Mouse (Mus musculus): Measurements from ENCODE around the gene Myh2. TPM values are rescaled to one million over a fixed set of nuclear protein-coding genes. Genes with fewer than 3 reads are reported as not detected.

The Myh2 gene
- polyA plus RNA-seq, 1 experiment from 2014 or later: not detected

- Histone ChIP-seq H3K36me3 (ENCODE audit: control insufficient read depth, insufficient read depth) (no peaks in the 10 kb centered on the region), H3K27me3 (ENCODE audit: control insufficient read depth, insufficient read depth, low read depth, low read length) (no peaks in the 10 kb centered on the region), H3K4me1 (ENCODE audit: control insufficient read depth, low read depth, low read length) (no peaks in the 10 kb centered on the region), H3K4me3 (ENCODE audit: low read depth, low read length) (no peak overlapping the region), H3K27ac (ENCODE audit: low read length) (no peak overlapping the region), H3K9me3 (replicated peaks; ENCODE audit: control insufficient read depth, low read length) (no peaks in the 10 kb centered on the region), H3K9ac (ENCODE audit: low read depth, low read length) (no peak overlapping the region), H3K4me2 (ENCODE audit: low read depth, low read length) (no peak overlapping the region)
- 50% methylated on average over 3 of the region's 3 CpGs for WGBS (ENCODE audit: insufficient replicate concordance)
- ATAC-seq (ENCODE audit: low read depth): no peak
These were observed 33.9 kb downstream of the Myh2 start for GRCm38 (mm10) chr11:67204766-67205165.

GRCm38 (mm10) chr11:67221803-67222202 lies 51.0 kb downstream of the Myh2 start:
- Histone ChIP-seq H3K9me3 (replicated peaks; ENCODE audit: control insufficient read depth, low read length) (no peaks in the 10 kb centered on the region), H3K27ac (ENCODE audit: low read length) (no peak overlapping the region), H3K27me3 (ENCODE audit: control insufficient read depth, insufficient read depth, low read depth, low read length) (no peaks in the 10 kb centered on the region), H3K9ac (ENCODE audit: low read depth, low read length) (no peak overlapping the region), H3K4me1 (ENCODE audit: control insufficient read depth, low read depth, low read length) (no peaks in the 10 kb centered on the region), H3K4me3 (ENCODE audit: low read depth, low read length) (no peak overlapping the region), H3K36me3 (ENCODE audit: control insufficient read depth, insufficient read depth) (no peaks in the 10 kb centered on the region), H3K4me2 (ENCODE audit: low read depth, low read length) (no peak overlapping the region)
- WGBS (ENCODE audit: insufficient replicate concordance): 75% methylated on average over 8 of the region's 8 CpGs
- no peak for ATAC-seq (ENCODE audit: low read depth)

- Histone ChIP-seq H3K4me3 (ENCODE audit: low read depth, low read length) (no peak overlapping the region), H3K27me3 (ENCODE audit: control insufficient read depth, insufficient read depth, low read depth, low read length) (no peaks in the 10 kb centered on the region), H3K27ac (ENCODE audit: low read length) (no peak overlapping the region), H3K9ac (ENCODE audit: low read depth, low read length) (no peak overlapping the region), H3K36me3 (ENCODE audit: control insufficient read depth, insufficient read depth) (no peaks in the 10 kb centered on the region), H3K4me2 (ENCODE audit: low read depth, low read length) (no peak overlapping the region), H3K9me3 (replicated peaks; ENCODE audit: control insufficient read depth, low read length) (no peaks in the 10 kb centered on the region), H3K4me1 (ENCODE audit: control insufficient read depth, low read depth, low read length) (no peaks in the 10 kb centered on the region)
- no peak for ATAC-seq (ENCODE audit: low read depth)
- WGBS (ENCODE audit: insufficient replicate concordance): 59% methylated on average over 3 of the region's 3 CpGs
These were observed 53.6 kb downstream of the Myh2 start for GRCm38 (mm10) chr11:67224466-67224865.

- WGBS (ENCODE audit: insufficient replicate concordance): 66% methylated on average over 3 of the region's 3 CpGs
- H3K4me1 ChIP-seq (ENCODE audit: control insufficient read depth, low read depth, low read length): no peaks in the 10 kb centered on the region
- no peaks in the 10 kb centered on the region for H3K9me3 ChIP-seq (replicated peaks; ENCODE audit: control insufficient read depth, low read length)
- H3K4me2 ChIP-seq (ENCODE audit: low read depth, low read length): no peak overlapping the region
- no peak overlapping the region for H3K4me3 ChIP-seq (ENCODE audit: low read depth, low read length)
- no peak overlapping the region for H3K9ac ChIP-seq (ENCODE audit: low read depth, low read length)
- ATAC-seq (ENCODE audit: low read depth): no peak
- H3K27me3 ChIP-seq (ENCODE audit: control insufficient read depth, insufficient read depth, low read depth, low read length): no peaks in the 10 kb centered on the region
- H3K36me3 ChIP-seq (ENCODE audit: control insufficient read depth, insufficient read depth): no peaks in the 10 kb centered on the region
- H3K27ac ChIP-seq (ENCODE audit: low read length): no peak overlapping the region
These were observed 57.9 kb downstream of the Myh2 start for GRCm38 (mm10) chr11:67228731-67229130.

GRCm38 (mm10) chr11:67229166-67229565 lies 58.3 kb downstream of the Myh2 start:
- ATAC-seq (ENCODE audit: low read depth): no peak
- Histone ChIP-seq H3K27ac (ENCODE audit: low read length) (no peak overlapping the region), H3K4me3 (ENCODE audit: low read depth, low read length) (no peak overlapping the region), H3K4me1 (ENCODE audit: control insufficient read depth, low read depth, low read length) (no peaks in the 10 kb centered on the region), H3K9ac (ENCODE audit: low read depth, low read length) (no peak overlapping the region), H3K4me2 (ENCODE audit: low read depth, low read length) (no peak overlapping the region), H3K9me3 (replicated peaks; ENCODE audit: control insufficient read depth, low read length) (no peaks in the 10 kb centered on the region), H3K27me3 (ENCODE audit: control insufficient read depth, insufficient read depth, low read depth, low read length) (no peaks in the 10 kb centered on the region), H3K36me3 (ENCODE audit: control insufficient read depth, insufficient read depth) (no peaks in the 10 kb centered on the region)
- WGBS (ENCODE audit: insufficient replicate concordance): 65% methylated on average over 5 of the region's 5 CpGs

GRCm38 (mm10) chr11:67229946-67230345 lies 59.1 kb downstream of the Myh2 start:
- Histone ChIP-seq H3K9ac (ENCODE audit: low read depth, low read length) (no peak overlapping the region), H3K4me2 (ENCODE audit: low read depth, low read length) (no peak overlapping the region), H3K9me3 (replicated peaks; ENCODE audit: control insufficient read depth, low read length) (no peaks in the 10 kb centered on the region), H3K27ac (ENCODE audit: low read length) (no peak overlapping the region), H3K27me3 (ENCODE audit: control insufficient read depth, insufficient read depth, low read depth, low read length) (no peaks in the 10 kb centered on the region), H3K36me3 (ENCODE audit: control insufficient read depth, insufficient read depth) (no peaks in the 10 kb centered on the region), H3K4me3 (ENCODE audit: low read depth, low read length) (no peak overlapping the region), H3K4me1 (ENCODE audit: control insufficient read depth, low read depth, low read length) (no peaks in the 10 kb centered on the region)
- 46% methylated on average over 2 of the region's 2 CpGs for WGBS (ENCODE audit: insufficient replicate concordance)
- no peak for ATAC-seq (ENCODE audit: low read depth)

GRCm38 (mm10) chr11:67235639-67236358 lies 65.0 kb downstream of the Myh2 start:
- ATAC-seq (ENCODE audit: low read depth): no peak

GRCm38 (mm10) chr11:67236799-67237198 lies 66.0 kb downstream of the Myh2 start:
- Histone ChIP-seq H3K4me2 (ENCODE audit: low read depth, low read length) (no peak overlapping the region), H3K27ac (ENCODE audit: low read length) (no peak overlapping the region), H3K4me1 (ENCODE audit: control insufficient read depth, low read depth, low read length) (no peaks in the 10 kb centered on the region), H3K9me3 (replicated peaks; ENCODE audit: control insufficient read depth, low read length) (no peaks in the 10 kb centered on the region), H3K4me3 (ENCODE audit: low read depth, low read length) (no peak overlapping the region), H3K9ac (ENCODE audit: low read depth, low read length) (no peak overlapping the region), H3K27me3 (ENCODE audit: control insufficient read depth, insufficient read depth, low read depth, low read length) (no peaks in the 10 kb centered on the region), H3K36me3 (ENCODE audit: control insufficient read depth, insufficient read depth) (no peaks in the 10 kb centered on the region)
- ATAC-seq (ENCODE audit: low read depth): no peak
- 63% methylated on average over 9 of the region's 9 CpGs for WGBS (ENCODE audit: insufficient replicate concordance)

More at GRCm38 (mm10) chr11:67235639-67236358, 65.0 kb downstream of the Myh2 start:
- Histone ChIP-seq H3K36me3 (ENCODE audit: control insufficient read depth, insufficient read depth) (no peaks in the 10 kb centered on the region), H3K27ac (ENCODE audit: low read length) (no peak overlapping the region), H3K9me3 (replicated peaks; ENCODE audit: control insufficient read depth, low read length) (no peaks in the 10 kb centered on the region), H3K27me3 (ENCODE audit: control insufficient read depth, insufficient read depth, low read depth, low read length) (no peaks in the 10 kb centered on the region), H3K4me3 (ENCODE audit: low read depth, low read length) (no peak overlapping the region), H3K4me2 (ENCODE audit: low read depth, low read length) (no peak overlapping the region), H3K9ac (ENCODE audit: low read depth, low read length) (no peak overlapping the region), H3K4me1 (ENCODE audit: control insufficient read depth, low read depth, low read length) (no peaks in the 10 kb centered on the region)
- WGBS (ENCODE audit: insufficient replicate concordance): 43% methylated on average over 5 of the region's 5 CpGs

- H3K9me3 ChIP-seq (replicated peaks; ENCODE audit: control insufficient read depth, low read length): no peaks in the 10 kb centered on the region
- no peak within 1 kb of the TSS for H3K4me2 ChIP-seq (ENCODE audit: low read depth, low read length)
- no peaks in the 10 kb centered on the region for H3K27me3 ChIP-seq (ENCODE audit: control insufficient read depth, insufficient read depth, low read depth, low read length)
- no peak within 1 kb of the TSS for H3K27ac ChIP-seq (ENCODE audit: low read length)
- no peaks in the 10 kb centered on the region for H3K4me1 ChIP-seq (ENCODE audit: control insufficient read depth, low read depth, low read length)
- 64% methylated on average over 5 of the region's 5 CpGs for WGBS (ENCODE audit: insufficient replicate concordance)
- no peak within 1 kb of the TSS for H3K9ac ChIP-seq (ENCODE audit: low read depth, low read length)
- H3K36me3 ChIP-seq (ENCODE audit: control insufficient read depth, insufficient read depth): no peaks in the 10 kb centered on the region
- no peak within 1 kb of the TSS for H3K4me3 ChIP-seq (ENCODE audit: low read depth, low read length)
- no peak for ATAC-seq (ENCODE audit: low read depth)
These were observed 66.8 kb downstream of the Myh2 start, which contains the start of gene Myh4 for GRCm38 (mm10) chr11:67237481-67238079. TSS of gene Myh4 (plus strand) at chr11:67238029.

Measured in liver, embryonic 16.5 days (tissue).